8 mouse cellular contexts compared by ENCODE assay signal in the genomic region with DNA sequence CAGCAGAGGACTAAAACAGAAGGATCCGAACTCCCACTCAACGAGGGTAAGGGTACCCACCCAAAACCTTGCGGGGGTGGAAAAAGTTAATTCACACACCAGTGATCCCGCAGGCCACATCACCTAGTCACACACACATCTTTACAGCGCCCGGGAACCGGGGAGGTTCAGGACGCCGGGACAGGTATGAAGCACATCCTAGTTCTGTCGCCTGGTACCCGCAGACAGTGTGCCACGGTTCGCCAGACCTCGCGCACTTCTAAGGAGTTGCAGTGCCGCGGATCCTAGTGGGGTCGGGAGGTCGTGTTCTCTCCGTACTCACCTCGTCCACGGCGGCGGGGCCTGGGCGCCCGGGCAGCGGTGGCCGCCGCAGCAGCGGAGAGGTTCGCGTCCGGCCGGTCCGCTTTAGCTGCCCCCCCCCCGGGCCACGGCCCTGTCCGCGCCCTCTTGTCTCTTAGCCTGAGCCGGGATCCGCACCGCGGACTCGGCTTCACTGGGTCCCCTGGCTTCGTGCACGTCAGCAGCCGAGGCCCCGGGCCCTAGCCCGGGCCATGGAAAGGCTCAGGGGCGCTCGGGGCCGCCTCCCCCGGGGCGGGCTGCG. TPM values are rescaled to one million over a fixed set of nuclear protein-coding genes. Genes with fewer than 3 reads are reported as not detected.
DNase-seq lines count a peak whose midpoint lies in the region; ATAC-seq and TF ChIP-seq lines count a peak whose summit lies in the region.

No protein-coding gene starts in this region.

- WGBS in liver, adult 2 months: 1% methylated on average over 54 of the region's 55 CpGs
- 1% methylated on average over 46 of the region's 55 CpGs for WGBS in heart, embryonic 16.5 days

- H3K4me1 ChIP-seq in liver, adult 2 months (ENCODE audit: control insufficient read depth, insufficient read depth, low read length): no peaks in the 10 kb centered on the region; the same call in 1 of the 2 replicates
- H3K4me1 ChIP-seq in heart, embryonic 16.5 days (ENCODE audit: control insufficient read depth, insufficient read depth, low read length): peaks cover 29% of the 10 kb centered on the region

- TF ChIP-seq CTCF in liver, adult 2 months (IDR thresholded peaks at IDR 0.05; ENCODE audit: low read depth, low read length): no peak

- no peaks in the 10 kb centered on the region for H3K79me2 ChIP-seq in liver, adult 2 months (ENCODE audit: control insufficient read depth, insufficient read depth, low read length)

- H3K9me3 ChIP-seq in heart, embryonic 16.5 days (replicated peaks; ENCODE audit: control insufficient read depth, low read length): no peaks in the 10 kb centered on the region

- no peak for DNase-seq in liver, adult 2 months (ENCODE audit: extremely low read depth, low read depth, low spot score)
- DNase-seq in liver: no peak
- DNase-seq in embryo, embryonic 10 days (ENCODE audit: low spot score): peak; percentile 53
- peak; percentile 36 for DNase-seq in lung, postnatal 10 days
- DNase-seq in ovary, postnatal 10 days (ENCODE audit: low spot score): no peak
- DNase-seq in gastrocnemius, postnatal 36 days: no peak

- intact Hi-C loops in gastrocnemius, postnatal 36 days (cut with DNase I): no loop called here

- TF ChIP-seq POLR2A in liver, adult 2 months (IDR thresholded peaks at IDR 0.05; ENCODE audit: extremely low read depth, insufficient read depth, low read length): no peak

- H3K4me3 ChIP-seq in liver, adult 2 months (ENCODE audit: insufficient read depth, low read depth, low read length): peak overlapping the region; percentile 73
- H3K4me3 ChIP-seq in heart, embryonic 16.5 days (ENCODE audit: low read length): peak overlapping the region; percentile 72

- H3K36me3 ChIP-seq in liver, adult 2 months (ENCODE audit: control insufficient read depth, insufficient read depth, low read length): no peaks in the 10 kb centered on the region
- H3K36me3 ChIP-seq in heart, embryonic 16.5 days (ENCODE audit: control insufficient read depth, insufficient read depth): no peaks in the 10 kb centered on the region

- H3K9ac ChIP-seq in liver, adult 2 months (ENCODE audit: low read depth, low read length): peak overlapping the region; percentile 83
- peak overlapping the region; percentile 79 for H3K9ac ChIP-seq in heart, embryonic 16.5 days (ENCODE audit: low read length)

- ATAC-seq in heart, embryonic 16.5 days (replicated peaks; ENCODE audit: extremely low read depth, insufficient read depth, low FRiP score): peak; percentile 14
- ATAC-seq in erythroid progenitor cell, adult 5-6 weeks (replicated peaks; ENCODE audit: low FRiP score, poor library complexity, severe bottlenecking): no peak

- peak overlapping the region; percentile 97 for H3K4me2 ChIP-seq in heart, embryonic 16.5 days (ENCODE audit: low read depth, low read length)

- no peaks in the 10 kb centered on the region; the same call in 1 of the 2 replicates for H3K27me3 ChIP-seq in liver, adult 2 months (ENCODE audit: control insufficient read depth, insufficient read depth, low read length)
- H3K27me3 ChIP-seq in heart, embryonic 16.5 days (ENCODE audit: control insufficient read depth, insufficient read depth, low read length): peaks cover 27% of the 10 kb centered on the region

- H3K27ac ChIP-seq in liver, adult 2 months (replicated peaks; ENCODE audit: insufficient read depth, low read depth, low read length): peak overlapping the region; percentile 46; the same call in 1 of the 2 replicates
- peak overlapping the region; percentile 42 for H3K27ac ChIP-seq in heart, embryonic 16.5 days (ENCODE audit: low read length)

RNA-seq across cellular contexts. Expression of a gene that starts 1.1 kb away (rescaled TPM):
- 3.5 and 4.6 TPM in 2 replicates for total RNA-seq in liver, adult 2 months (2014; rRNA removed)
- polyA plus RNA-seq in liver, adult 2 months (2012; rRNA removed): 6.7 and 8.9 TPM in 2 replicates
- 3.9 and 4.7 TPM in 2 replicates for polyA plus RNA-seq in heart, embryonic 16.5 days (2015; fragmentation: Nextera tagmentation; extraction: Ambion mirVana)
- total RNA-seq in erythroid progenitor cell, adult 5-6 weeks (2015; ENCODE audit: low replicate concordance): not detected in 2 replicates
- total RNA-seq in erythroid progenitor cell, adult 5-6 weeks (2017; ENCODE audit: low replicate concordance): not detected in 2 replicates
- 1 to 10 TPM; 4.9 to 6.1 TPM for total RNA-seq in gastrocnemius, postnatal 36 days (2021)

RNA-seq across cellular contexts. Expression of a gene that starts 29.7 kb away (rescaled TPM):
- total RNA-seq in liver, adult 2 months (2014; rRNA removed): 3.2 and 6.3 TPM in 2 replicates
- polyA plus RNA-seq in liver, adult 2 months (2012; rRNA removed): 5.5 and 7.1 TPM in 2 replicates
- 0.39 TPM in 2 replicates for polyA plus RNA-seq in heart, embryonic 16.5 days (2015; fragmentation: Nextera tagmentation; extraction: Ambion mirVana)
- total RNA-seq in erythroid progenitor cell, adult 5-6 weeks (2015; ENCODE audit: low replicate concordance): not detected in 2 replicates
- total RNA-seq in erythroid progenitor cell, adult 5-6 weeks (2017; ENCODE audit: low replicate concordance): 1.9 TPM in 1 of 2 replicates, not detected in the other
- not detected for total RNA-seq in gastrocnemius, postnatal 36 days (2021)

RNA-seq across cellular contexts. Expression of a gene that starts 39.9 kb away (rescaled TPM):
- 982 and 1,378 TPM in 2 replicates for total RNA-seq in liver, adult 2 months (2014; rRNA removed)
- 3,567 and 4,585 TPM in 2 replicates for polyA plus RNA-seq in liver, adult 2 months (2012; rRNA removed)
- 3.3 and 3.9 TPM in 2 replicates for polyA plus RNA-seq in heart, embryonic 16.5 days (2015; fragmentation: Nextera tagmentation; extraction: Ambion mirVana)
- not detected in 2 replicates for total RNA-seq in erythroid progenitor cell, adult 5-6 weeks (2015; ENCODE audit: low replicate concordance)
- total RNA-seq in erythroid progenitor cell, adult 5-6 weeks (2017; ENCODE audit: low replicate concordance): not detected in 2 replicates
- 10 to 100 TPM; 60.6 to 81.6 TPM for total RNA-seq in gastrocnemius, postnatal 36 days (2021)

Comparison
In these comparisons a context has a peak if more than half of its experiments do, and no peak if none do; other contexts are left out.
1. DNase-seq: peak in embryo, embryonic 10 days (single experiment) and lung, postnatal 10 days (single experiment); none in liver, adult 2 months (single experiment), liver (single experiment), ovary, postnatal 10 days (single experiment) and gastrocnemius, postnatal 36 days (0 of 2).
2. RNA of a gene that starts 39.9 kb away (total RNA-seq): 982 to 1,378 TPM in liver, adult 2 months and 60.6 to 81.6 TPM in gastrocnemius, postnatal 36 days; not detected in erythroid progenitor cell, adult 5-6 weeks; every median in the first group is over 10 times any median in the second.